Mouse (Mus musculus) layer of hippocampus, adult 2 months (tissue): ENCODE results near the gene Gng12. TPM values are rescaled to one million over a fixed set of nuclear protein-coding genes. Genes with fewer than 3 reads are reported as not detected.

Experiments used
- DNase-seq, 2 experiments: peaks; one replicate each; pipeline ENCODE4 v3.0.0; 2022; ENCODE audit warnings: low spot score in 2 of 2
- H3K27ac ChIP-seq: fragments of 200-600 bp; 2 replicates; pipeline ENCODE4 v1.8.1; 2022
- H3K4me3 ChIP-seq: fragments of 200-600 bp; 2 replicates; pipeline ENCODE4 v1.8.1; 2022; ENCODE audit warnings: mild to moderate bottlenecking
- CTCF ChIP-seq: fragments of 200-600 bp; conservative IDR thresholded peaks from 2 replicates; pipeline ENCODE4 v1.8.1; 2022; ENCODE audit warnings: antibody characterized with exemption, mild to moderate bottlenecking, moderate library complexity
- total RNA-seq, 2 experiments: library from RNA; stranded (reverse); gene quantifications; 2 replicates each; pipeline ENCODE4 v1.2.3; 2021

The Gng12 gene
- total RNA-seq, 2 experiments from 2014 or later = 61.8 to 62.6 TPM

GRCm38 (mm10) chr6:67034331-67035130, 138.3 kb downstream of the Gng12 start:
- no peak for TF ChIP-seq CTCF

GRCm38 (mm10) chr6:67035388-67036299, 139.4 kb downstream of the Gng12 start:
- no peak for TF ChIP-seq CTCF
- no peak for DNase-seq
- H3K4me3 ChIP-seq = peak overlapping the region; percentile 93
- H3K27ac ChIP-seq = 0 out of 2 replicates have a peak overlapping the region, but pooled peaks have one; percentile 89

More at GRCm38 (mm10) chr6:67034331-67035130, 138.3 kb downstream of the Gng12 start:
- DNase-seq = no peak
- H3K27ac ChIP-seq = no peak overlapping the region
- H3K4me3 ChIP-seq = no peak overlapping the region

GRCm38 (mm10) chr6:67036356-67036811, 140.2 kb downstream of the Gng12 start:
- peak overlapping the region; percentile 93 for H3K4me3 ChIP-seq
- DNase-seq = peak; percentile 58 to 59

GRCm38 (mm10) chr6:67036837-67037628, 140.8 kb downstream of the Gng12 start, which contains the start of gene Gadd45a:
Gene Gadd45a, minus strand, starts transcription at chr6:67037457.
- Histone ChIP-seq H3K27ac (peak within 1 kb of the TSS; percentile 89), H3K4me3 (peak within 1 kb of the TSS; percentile 93)
- DNase-seq = peak; percentile 84 to 92
- TF ChIP-seq CTCF = peak; percentile 53

More at GRCm38 (mm10) chr6:67036356-67036811, 140.2 kb downstream of the Gng12 start:
- peak; percentile 80 for TF ChIP-seq CTCF
- peak overlapping the region; percentile 89 for H3K27ac ChIP-seq

GRCm38 (mm10) chr6:67038964-67039363, 142.8 kb downstream of the Gng12 start:
- no peak overlapping the region for H3K27ac ChIP-seq
- DNase-seq = no peak
- peak; percentile 30 for TF ChIP-seq CTCF
- no peak overlapping the region for H3K4me3 ChIP-seq

GRCm38 (mm10) chr6:67040904-67041410, 144.8 kb downstream of the Gng12 start:
- DNase-seq = no peak
- Histone ChIP-seq H3K4me3 (no peak overlapping the region), H3K27ac (no peak overlapping the region)
- 0 out of 2 replicates have a peak, but pooled peaks have one; percentile 9 for TF ChIP-seq CTCF

GRCm38 (mm10) chr6:67045424-67045823, 149.2 kb downstream of the Gng12 start:
- H3K4me3 ChIP-seq = no peak overlapping the region
- DNase-seq = no peak
- no peak overlapping the region for H3K27ac ChIP-seq
- no peak for TF ChIP-seq CTCF

GRCm38 (mm10) chr6:67046937-67047336, 150.7 kb downstream of the Gng12 start:
- no peak for DNase-seq
- no peak for TF ChIP-seq CTCF
- Histone ChIP-seq H3K27ac (no peak overlapping the region), H3K4me3 (no peak overlapping the region)

GRCm38 (mm10) chr6:67048052-67048691, 152.0 kb downstream of the Gng12 start:
- no peak overlapping the region for H3K27ac ChIP-seq
- TF ChIP-seq CTCF = no peak
- DNase-seq = no peak
- H3K4me3 ChIP-seq = no peak overlapping the region

GRCm38 (mm10) chr6:67048880-67049694, 152.9 kb downstream of the Gng12 start:
- no peak for DNase-seq
- Histone ChIP-seq H3K4me3 (no peak overlapping the region), H3K27ac (no peak overlapping the region)
- TF ChIP-seq CTCF = no peak

- Histone ChIP-seq H3K27ac (no peak overlapping the region), H3K4me3 (no peak overlapping the region)
- TF ChIP-seq CTCF = no peak
- no peak for DNase-seq
Measured at GRCm38 (mm10) chr6:67049695-67050038, 153.5 kb downstream of the Gng12 start.
